Mouse (Mus musculus): ENCODE data around the gene Armc5. TPM values are rescaled to one million over a fixed set of nuclear protein-coding genes. Genes with fewer than 3 reads are reported as not detected.

The Armc5 gene
- polyA plus RNA-seq (2021), result 17.3 TPM

DNA sequence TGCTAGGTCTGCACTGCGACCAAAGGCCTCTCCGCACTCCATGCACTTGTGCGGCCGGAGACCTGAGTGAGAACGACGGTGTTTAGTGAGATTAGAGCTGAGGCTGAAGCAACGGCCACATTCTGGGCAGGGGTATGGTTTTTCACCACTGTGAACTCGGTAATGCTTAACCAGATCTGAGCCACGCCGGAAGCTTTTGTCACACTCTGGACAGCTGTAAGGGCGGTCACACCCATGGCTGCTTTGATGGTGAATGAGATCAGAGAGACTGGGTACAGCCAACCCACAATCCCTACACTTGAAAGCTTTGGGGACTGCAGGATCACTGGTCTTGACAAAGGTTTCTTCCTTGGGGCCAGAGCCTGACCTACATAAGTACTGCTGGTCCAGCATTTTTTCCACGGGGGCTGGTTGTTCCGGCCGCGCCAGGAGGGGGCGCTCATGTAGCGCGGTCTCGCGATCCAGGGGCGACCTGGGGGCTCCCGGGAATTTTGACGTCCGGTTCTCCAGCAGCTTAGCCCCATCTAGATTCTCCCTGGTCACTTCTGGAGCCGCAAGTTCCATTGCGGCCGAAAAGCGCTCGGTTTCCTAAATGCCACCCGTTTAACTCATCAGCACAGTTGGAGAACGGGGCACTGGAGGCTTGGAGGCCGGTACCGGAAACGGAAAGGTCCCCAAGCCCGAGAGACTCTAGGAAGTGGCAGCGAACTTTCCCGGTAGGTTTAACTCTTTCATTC, at the start of gene Armc5:
Armc5 (plus strand) TSS at position 487 of the 737 bp plus-strand sequence.
- ATAC-seq (peak; percentile 23), DNase-seq (ENCODE audit: low read depth, low spot score) (peak; percentile 27)
- no peaks in the 10 kb centered on the region for H3K27me3 ChIP-seq
- no peak for TF ChIP-seq CTCF (IDR thresholded peaks at IDR 0.05)
- ChIA-PET CTCF (interaction anchor here (1.0 to 2.2 kb wide), 6 partner anchors 10 to 107 kb away, joined by 3 to 6 read pairs (median 3); partner anchors contain the start of gene Tgfb1i1), POLR2A (interaction anchor here (0.9 to 2.8 kb wide), 2 partner anchors 10 to 11 kb away, joined by 3 to 13 read pairs; partner anchors contain the start of gene Tgfb1i1)
- in situ Hi-C loops (cut with MboI; ENCODE audit: low pct_unique_long_range_greater_than_20kb), result no loop called here

DNA sequence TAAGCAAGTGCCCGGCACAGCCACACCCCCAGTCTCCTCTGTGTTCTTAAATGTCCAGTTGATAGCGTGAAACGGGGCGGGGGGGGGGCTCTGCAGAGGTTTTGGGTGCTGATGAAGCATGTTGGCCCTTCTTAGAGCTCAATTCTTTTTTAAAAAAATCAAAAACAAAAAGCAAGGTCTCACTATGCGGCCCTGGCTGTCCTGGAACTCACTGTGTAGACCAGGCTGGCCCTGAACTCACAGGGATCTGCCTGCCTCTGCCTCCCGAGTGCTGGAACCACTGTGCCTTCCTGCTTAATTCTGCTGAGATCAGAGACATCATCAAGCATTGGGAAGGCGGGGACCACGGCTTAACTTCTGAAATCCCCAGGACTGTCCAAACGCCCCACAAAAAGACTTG, 35.5 kb upstream of the Armc5 start:
- ChIA-PET POLR2A (no interaction called here), CTCF (no interaction called here)
- no peak for ATAC-seq
- in situ Hi-C loops (cut with MboI; ENCODE audit: low pct_unique_long_range_greater_than_20kb), result loop anchor here (10.0 to 25.0 kb wide), 2 partner anchors 207 to 539 kb away; partner anchors contain the start of gene Pycard
- TF ChIP-seq CTCF (IDR thresholded peaks at IDR 0.05), result no peak
- no peak for DNase-seq (ENCODE audit: low read depth, low spot score)
- H3K27me3 ChIP-seq, result peaks cover 6% of the 10 kb centered on the region

DNA sequence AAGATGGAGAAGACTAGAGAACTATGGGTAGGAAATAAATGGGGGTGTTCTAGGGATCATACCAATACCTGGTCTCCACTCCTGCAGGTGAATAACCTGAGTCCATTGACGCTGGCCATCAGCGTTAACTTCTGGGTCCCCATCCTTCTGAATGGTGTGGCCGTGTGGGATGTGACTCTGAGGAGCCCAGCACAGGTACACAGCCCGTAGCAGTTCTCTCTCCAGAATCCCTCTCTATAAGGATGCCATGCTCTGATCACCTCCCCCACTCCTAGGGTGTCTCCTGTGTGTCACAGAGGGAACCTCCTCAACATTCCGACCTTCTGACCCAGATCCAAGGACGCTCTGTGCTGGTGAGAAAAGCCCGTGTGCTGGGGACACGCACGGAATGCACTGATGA, 34.1 kb upstream of the Armc5 start:
- ChIA-PET CTCF (no interaction called here), POLR2A (no interaction called here)
- DNase-seq (ENCODE audit: low read depth, low spot score) (no peak), ATAC-seq (no peak)
- in situ Hi-C loops (cut with MboI; ENCODE audit: low pct_unique_long_range_greater_than_20kb), result loop anchor here (10.0 to 25.0 kb wide), 2 partner anchors 208 to 541 kb away; partner anchors contain the start of gene Pycard
- H3K27me3 ChIP-seq, result peaks cover 6% of the 10 kb centered on the region
- no peak for TF ChIP-seq CTCF (IDR thresholded peaks at IDR 0.05)

DNA sequence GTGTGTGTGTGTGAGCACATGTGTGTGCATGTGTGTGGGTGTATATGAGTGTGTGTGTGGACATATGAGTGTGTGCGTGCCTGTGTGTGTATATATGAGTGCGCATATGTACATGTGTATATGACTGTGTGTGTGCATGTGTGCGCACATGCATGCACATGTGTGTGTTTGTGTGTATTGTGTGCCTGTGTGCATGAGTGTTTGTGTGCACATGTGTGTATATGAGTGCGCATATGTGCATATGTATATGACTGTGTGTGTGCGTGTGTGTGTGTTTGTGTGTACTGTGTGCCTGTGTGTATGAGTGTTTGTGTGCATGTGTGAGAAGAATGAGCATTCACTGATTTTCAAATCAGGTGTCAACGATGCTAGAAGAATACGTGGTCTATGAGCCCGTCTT, 33.0 kb upstream of the Armc5 start:
- H3K27me3 ChIP-seq, result peaks cover 6% of the 10 kb centered on the region
- TF ChIP-seq CTCF (IDR thresholded peaks at IDR 0.05), result no peak
- ChIA-PET POLR2A (no interaction called here), CTCF (no interaction called here)
- ATAC-seq (no peak), DNase-seq (ENCODE audit: low read depth, low spot score) (no peak)
- in situ Hi-C loops (cut with MboI; ENCODE audit: low pct_unique_long_range_greater_than_20kb), result loop anchor here (10.0 to 25.0 kb wide), 2 partner anchors 209 to 542 kb away; partner anchors contain the start of gene Pycard

DNA sequence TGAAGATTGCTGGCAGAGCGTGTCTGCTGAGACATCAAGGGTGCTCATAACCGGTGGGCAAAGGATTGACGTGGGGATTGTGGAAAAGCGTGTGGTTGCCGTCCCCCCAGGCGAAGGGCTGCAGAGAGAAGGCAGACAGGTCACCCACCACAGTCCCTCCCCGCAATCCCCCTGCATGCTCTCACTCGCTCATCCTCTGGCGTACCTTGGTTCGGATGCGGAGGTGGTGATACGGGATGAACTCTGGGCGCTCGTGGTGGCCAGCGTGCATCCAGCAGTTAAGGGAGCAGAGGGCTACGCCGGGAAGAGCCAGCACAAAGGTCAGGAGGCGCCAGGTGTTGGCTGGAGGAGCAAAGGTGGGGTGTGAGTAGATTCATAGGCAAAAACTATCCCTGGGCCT, 31.4 kb upstream of the Armc5 start:
- in situ Hi-C loops (cut with MboI; ENCODE audit: low pct_unique_long_range_greater_than_20kb), result loop anchor here (5.0 to 25.0 kb wide), 3 partner anchors 103 to 543 kb away; partner anchors contain the start of gene Pycard
- no peak for DNase-seq (ENCODE audit: low read depth, low spot score)
- ATAC-seq, result no peak
- no peak for TF ChIP-seq CTCF (IDR thresholded peaks at IDR 0.05)
- POLR2A ChIA-PET, result no interaction called here
- H3K27me3 ChIP-seq, result peaks cover 6% of the 10 kb centered on the region
- CTCF ChIA-PET, result no interaction called here

DNA sequence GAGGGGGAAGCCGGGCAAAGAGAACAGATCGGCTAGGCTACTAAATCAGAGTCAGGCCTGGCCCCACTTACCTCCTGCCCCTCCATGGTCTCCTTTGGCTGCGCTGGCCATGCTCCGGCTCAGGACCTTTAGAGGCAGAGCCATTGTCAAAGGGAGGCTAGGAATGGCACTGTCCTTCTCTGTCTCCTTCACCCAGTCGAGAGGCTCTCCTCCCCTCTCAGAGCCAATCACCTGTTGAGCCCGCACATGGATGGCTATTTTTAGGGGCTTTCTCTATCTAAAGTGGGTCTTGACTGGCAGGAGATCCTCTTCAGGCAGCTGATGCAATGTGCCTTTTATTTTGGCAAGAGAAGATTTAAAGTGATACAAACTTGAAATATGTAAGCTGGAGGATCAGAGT, 31.0 kb upstream of the Armc5 start, which contains the start of gene Cox6a2:
Cox6a2 (minus strand) TSS at position 236 of the 400 bp plus-strand sequence.
- peaks cover 8% of the 10 kb centered on the region for H3K27me3 ChIP-seq
- in situ Hi-C loops (cut with MboI; ENCODE audit: low pct_unique_long_range_greater_than_20kb), result loop anchor here (5.0 to 25.0 kb wide), 3 partner anchors 104 to 544 kb away; partner anchors contain the start of gene Pycard
- ATAC-seq, result no peak
- no peak for TF ChIP-seq CTCF (IDR thresholded peaks at IDR 0.05)
- DNase-seq (ENCODE audit: low read depth, low spot score), result no peak
- ChIA-PET POLR2A (no interaction called here), CTCF (interaction anchor here (1.7 kb wide), 1 partner anchor 20 kb away, joined by 3 read pairs; no protein-coding TSS in a partner anchor)

DNA sequence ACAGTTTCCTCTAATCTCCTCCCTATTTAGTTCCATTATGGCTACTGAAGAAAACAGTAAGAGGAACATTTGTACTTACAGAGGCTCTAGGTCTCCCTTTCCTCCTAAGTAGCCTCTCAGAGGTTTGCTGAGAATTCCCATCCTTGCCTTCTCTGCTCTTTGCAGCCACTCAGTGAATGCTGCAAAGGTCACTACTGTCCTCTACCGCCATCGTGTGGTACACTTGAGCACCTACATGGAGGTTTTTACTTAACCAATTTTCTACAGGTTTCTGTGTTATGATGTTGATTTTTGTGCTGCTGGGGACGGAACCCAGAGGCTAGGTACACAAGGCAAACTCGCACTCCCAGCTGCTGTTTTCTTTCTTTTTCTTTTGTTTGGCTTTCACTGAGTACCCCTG, 29.0 kb upstream of the Armc5 start:
- ChIA-PET POLR2A (no interaction called here), CTCF (interaction anchor here (0.6 kb wide), 1 partner anchor 410 kb away, joined by 3 read pairs; no protein-coding TSS in a partner anchor)
- H3K27me3 ChIP-seq, result peaks cover 5% of the 10 kb centered on the region
- ATAC-seq (no peak), DNase-seq (ENCODE audit: low read depth, low spot score) (peak; percentile 9)
- peak; percentile 88 for TF ChIP-seq CTCF (IDR thresholded peaks at IDR 0.05)
- in situ Hi-C loops (cut with MboI; ENCODE audit: low pct_unique_long_range_greater_than_20kb), result loop anchor here (5.0 to 25.0 kb wide), 3 partner anchors 106 to 546 kb away; partner anchors contain the start of gene Pycard

DNA sequence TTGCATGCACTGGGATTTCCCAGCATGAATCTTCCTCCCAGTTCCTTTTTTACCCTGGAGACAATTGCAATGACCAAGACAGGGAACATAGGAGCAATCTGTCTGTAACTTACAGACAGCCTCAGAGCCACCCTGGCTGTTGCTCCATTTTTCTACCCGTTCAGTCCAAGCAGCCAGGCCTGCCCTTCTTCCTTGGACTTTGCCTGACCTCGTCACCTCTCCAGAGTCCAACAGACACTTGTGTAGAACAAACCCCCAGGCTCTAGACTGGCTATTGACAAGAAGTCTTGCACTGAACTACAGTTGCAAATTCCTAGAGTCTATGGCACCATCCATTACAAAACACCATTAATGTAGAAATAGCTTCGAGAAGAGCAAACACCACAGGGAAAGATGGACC, 27.3 kb upstream of the Armc5 start:
- in situ Hi-C loops (cut with MboI; ENCODE audit: low pct_unique_long_range_greater_than_20kb), result loop anchor here (5.0 to 25.0 kb wide), 3 partner anchors 108 to 548 kb away; partner anchors contain the start of gene Pycard
- POLR2A ChIA-PET, result no interaction called here
- CTCF ChIA-PET, result no interaction called here
- no peak for ATAC-seq
- no peak for DNase-seq (ENCODE audit: low read depth, low spot score)
- TF ChIP-seq CTCF (IDR thresholded peaks at IDR 0.05), result no peak
- H3K27me3 ChIP-seq, result peaks cover 6% of the 10 kb centered on the region

DNA sequence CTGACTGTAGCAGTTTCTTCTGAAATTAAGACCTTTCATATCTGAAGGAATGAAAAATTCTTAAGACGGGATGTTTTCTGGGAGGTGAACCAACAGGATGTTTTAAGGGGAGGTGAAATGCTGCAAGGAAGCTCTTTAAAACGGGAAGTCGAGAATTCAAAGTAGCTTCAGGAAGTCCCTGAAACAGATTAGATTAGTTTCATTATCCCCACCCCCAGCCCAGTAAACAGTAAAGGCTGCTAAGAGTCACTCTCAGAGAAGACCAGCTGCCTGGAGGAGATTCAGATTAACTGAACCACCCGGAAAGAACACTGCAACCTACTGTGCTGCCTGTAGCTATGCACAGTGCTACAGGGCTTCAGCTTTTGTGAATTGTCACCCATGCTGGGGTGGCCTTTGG, 17.2 kb upstream of the Armc5 start:
- POLR2A ChIA-PET, result no interaction called here
- ATAC-seq (no peak), DNase-seq (ENCODE audit: low read depth, low spot score) (no peak)
- no peak for TF ChIP-seq CTCF (IDR thresholded peaks at IDR 0.05)
- CTCF ChIA-PET, result interaction anchor here (1.6 kb wide), 1 partner anchor 17 kb away, joined by 4 read pairs; the partner anchor contains the start of gene Armc5
- H3K27me3 ChIP-seq, result peaks cover 24% of the 10 kb centered on the region
- in situ Hi-C loops (cut with MboI; ENCODE audit: low pct_unique_long_range_greater_than_20kb), result loop anchor here (25.0 kb wide), 1 partner anchor 558 kb away; no protein-coding TSS in a partner anchor

DNA sequence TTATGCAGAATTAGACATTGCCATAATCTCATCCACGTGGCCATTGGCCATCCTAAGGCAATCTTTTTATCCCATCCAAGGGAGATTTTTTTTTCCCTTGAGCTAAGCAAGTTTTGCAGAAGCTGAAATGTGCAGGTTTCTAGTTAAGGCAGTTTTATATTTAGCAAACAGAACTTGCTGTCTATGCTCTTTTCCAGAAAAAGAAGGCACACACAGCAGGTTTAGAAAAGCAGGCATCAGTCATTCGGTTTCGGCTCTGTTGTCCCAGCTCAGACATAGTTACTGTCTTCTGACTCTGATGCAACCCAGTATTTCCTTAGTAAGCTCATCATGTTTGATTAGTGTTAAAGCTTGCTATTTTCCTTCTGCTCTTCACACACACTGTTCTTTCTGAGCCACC, 16.2 kb upstream of the Armc5 start:
- POLR2A ChIA-PET, result no interaction called here
- CTCF ChIA-PET, result interaction anchor here (1.2 to 1.6 kb wide), 2 partner anchors 16 to 504 kb away, joined by 3 to 4 read pairs; partner anchors contain the start of gene Armc5
- ATAC-seq (no peak), DNase-seq (ENCODE audit: low read depth, low spot score) (no peak)
- H3K27me3 ChIP-seq, result peaks cover 16% of the 10 kb centered on the region
- no peak for TF ChIP-seq CTCF (IDR thresholded peaks at IDR 0.05)
- in situ Hi-C loops (cut with MboI; ENCODE audit: low pct_unique_long_range_greater_than_20kb), result loop anchor here (25.0 kb wide), 1 partner anchor 559 kb away; no protein-coding TSS in a partner anchor

DNA sequence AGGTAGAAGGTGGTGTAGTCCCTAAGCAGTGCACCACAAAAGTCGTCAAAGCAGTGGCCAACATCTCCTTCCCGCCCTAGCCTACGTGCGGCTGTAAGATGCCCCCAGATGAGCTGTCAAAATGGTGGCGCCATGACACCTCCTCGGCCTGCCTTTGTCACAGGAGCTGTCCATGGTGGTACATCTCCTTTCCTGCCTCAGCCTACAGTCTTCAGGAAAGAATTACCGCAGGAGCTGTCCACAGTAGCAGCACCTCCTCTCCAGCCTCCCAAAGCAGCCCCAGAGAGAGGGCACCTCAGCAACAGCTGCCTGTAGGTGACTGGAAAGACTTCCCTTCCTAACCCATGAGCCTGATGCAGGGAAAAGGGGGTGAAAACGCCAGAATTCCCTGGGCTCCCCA, 5.4 kb upstream of the Armc5 start:
- ChIA-PET CTCF (no interaction called here), POLR2A (no interaction called here)
- DNase-seq (ENCODE audit: low read depth, low spot score), result no peak
- H3K27me3 ChIP-seq, result no peaks in the 10 kb centered on the region
- no peak for TF ChIP-seq CTCF (IDR thresholded peaks at IDR 0.05)
- ATAC-seq, result no peak
- in situ Hi-C loops (cut with MboI; ENCODE audit: low pct_unique_long_range_greater_than_20kb), result no loop called here
